Mouse (Mus musculus): ENCODE results near the gene AV320801. TPM values are rescaled to one million over a fixed set of nuclear protein-coding genes. Genes with fewer than 3 reads are reported as not detected.
"Not testable (repeated sequence)": the region's sequence is repeated elsewhere in the genome, so short reads cannot be mapped to it uniquely, and the experiment has no call there.

The AV320801 gene
- polyA plus RNA-seq (2015; fragmentation: Nextera tagmentation; extraction: Ambion mirVana): not detected in 2 replicates

DNA sequence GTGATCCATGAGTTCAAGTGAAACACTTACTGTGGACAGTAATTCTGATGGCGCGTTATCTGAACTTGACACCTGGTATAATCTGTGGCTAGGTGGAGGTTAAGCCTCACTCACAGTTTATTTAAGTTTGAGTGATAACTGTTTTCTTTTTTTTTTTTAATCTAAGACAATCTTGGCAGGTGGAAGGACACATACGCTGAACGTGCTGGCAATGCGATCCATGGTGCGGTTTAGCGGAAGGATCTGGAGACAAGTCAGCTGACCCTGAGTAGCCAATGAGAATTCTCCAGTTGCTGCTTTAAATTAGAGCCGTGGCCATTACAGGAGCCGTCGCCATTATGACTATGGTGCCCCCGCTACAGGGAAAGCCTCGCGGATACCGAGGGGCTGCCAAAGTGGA lies at the start of gene AV320801:
AV320801 (plus strand) TSS at position 301 of the 400 bp plus-strand sequence.
- not testable (repeated sequence) for H3K36me3 ChIP-seq (ENCODE audit: control insufficient read depth, insufficient read depth); H3K9me3 ChIP-seq (ENCODE audit: control insufficient read depth, low read length); H3K4me3 ChIP-seq (replicated peaks; ENCODE audit: low read length); H3K27me3 ChIP-seq (replicated peaks; ENCODE audit: control insufficient read depth, insufficient read depth, low read length); ATAC-seq; H3K9ac ChIP-seq (replicated peaks; ENCODE audit: low read depth, low read length); H3K27ac ChIP-seq (ENCODE audit: low read length); H3K4me2 ChIP-seq (ENCODE audit: low read length); H3K4me1 ChIP-seq (replicated peaks; ENCODE audit: control insufficient read depth, insufficient read depth, low read length)
- 91% methylated on average over 5 of the region's 14 CpGs for WGBS

DNA sequence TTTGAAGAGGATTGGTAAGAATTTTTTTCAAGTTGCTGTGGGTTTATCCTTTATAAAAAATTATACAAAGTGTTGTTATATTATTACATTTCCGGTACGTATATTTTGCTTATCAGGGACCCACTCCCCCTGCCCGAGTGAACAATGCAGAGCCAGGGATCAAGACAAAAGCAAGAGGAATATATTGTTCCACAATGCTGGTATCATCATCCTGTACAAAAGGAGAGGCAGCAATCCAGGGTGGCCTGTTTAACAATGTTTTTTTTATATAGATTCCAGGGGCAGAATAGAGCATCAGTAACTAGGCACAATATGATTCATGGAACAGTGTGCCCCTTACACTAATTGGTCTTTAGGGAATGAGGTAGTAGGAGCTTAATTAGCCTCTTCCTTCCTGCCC lies 30.2 kb upstream of the AV320801 start:
- ATAC-seq; H3K4me2 ChIP-seq (ENCODE audit: low read length); H3K4me1 ChIP-seq (replicated peaks; ENCODE audit: control insufficient read depth, insufficient read depth, low read length); H3K9ac ChIP-seq (replicated peaks; ENCODE audit: low read depth, low read length); H3K4me3 ChIP-seq (replicated peaks; ENCODE audit: low read length); H3K27me3 ChIP-seq (replicated peaks; ENCODE audit: control insufficient read depth, insufficient read depth, low read length); H3K27ac ChIP-seq (ENCODE audit: low read length); H3K36me3 ChIP-seq (ENCODE audit: control insufficient read depth, insufficient read depth); H3K9me3 ChIP-seq (ENCODE audit: control insufficient read depth, low read length): not testable (repeated sequence)
- no CpG with 5 or more reads among the region's 3 CpGs for WGBS

GRCm38 (mm10) chrX:135481902-135482301 lies 12.5 kb upstream of the AV320801 start:
- not testable (repeated sequence) for ATAC-seq; H3K9me3 ChIP-seq (ENCODE audit: control insufficient read depth, low read length); H3K4me3 ChIP-seq (replicated peaks; ENCODE audit: low read length); H3K27ac ChIP-seq (ENCODE audit: low read length); H3K4me1 ChIP-seq (replicated peaks; ENCODE audit: control insufficient read depth, insufficient read depth, low read length); H3K4me2 ChIP-seq (ENCODE audit: low read length); H3K27me3 ChIP-seq (replicated peaks; ENCODE audit: control insufficient read depth, insufficient read depth, low read length); H3K9ac ChIP-seq (replicated peaks; ENCODE audit: low read depth, low read length); H3K36me3 ChIP-seq (ENCODE audit: control insufficient read depth, insufficient read depth)
- WGBS: no CpG with 5 or more reads among the region's 6 CpGs

DNA sequence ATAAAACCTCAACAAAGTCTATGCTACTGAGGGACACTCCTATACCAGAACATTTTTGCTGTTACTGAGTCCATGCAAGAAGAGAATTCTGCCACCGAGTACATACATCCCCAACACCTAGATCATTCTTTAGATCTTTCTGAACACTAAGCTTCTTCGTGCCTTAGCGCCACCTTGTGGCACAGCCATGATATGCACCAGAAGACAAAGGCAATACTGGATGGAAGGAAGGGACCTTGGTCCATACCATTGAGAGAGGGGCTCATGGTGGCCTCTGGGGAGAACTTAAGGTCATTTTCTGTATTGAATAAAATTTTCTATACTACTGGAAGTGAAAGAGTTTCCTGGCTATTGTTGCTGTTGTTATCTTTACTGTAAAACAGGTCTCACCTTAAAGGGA lies 11.2 kb upstream of the AV320801 start:
- H3K4me2 ChIP-seq (ENCODE audit: low read length); H3K4me3 ChIP-seq (replicated peaks; ENCODE audit: low read length); H3K9ac ChIP-seq (replicated peaks; ENCODE audit: low read depth, low read length); H3K9me3 ChIP-seq (ENCODE audit: control insufficient read depth, low read length); H3K27me3 ChIP-seq (replicated peaks; ENCODE audit: control insufficient read depth, insufficient read depth, low read length); H3K27ac ChIP-seq (ENCODE audit: low read length); ATAC-seq; H3K36me3 ChIP-seq (ENCODE audit: control insufficient read depth, insufficient read depth); H3K4me1 ChIP-seq (replicated peaks; ENCODE audit: control insufficient read depth, insufficient read depth, low read length): not testable (repeated sequence)
- WGBS: no CpG with 5 or more reads among the region's 3 CpGs

Other genes starting within 250 kb of the AV320801 start
- gene Pramel3, start 192.3 kb upstream of the AV320801 start, polyA plus RNA-seq (2015; fragmentation: Nextera tagmentation; extraction: Ambion mirVana): not detected in 2 replicates
- not detected in 2 replicates for gene Gm5128, start 121.3 kb upstream of the AV320801 start, polyA plus RNA-seq (2015; fragmentation: Nextera tagmentation; extraction: Ambion mirVana)
- not detected in 2 replicates for gene Gm7903, start 60.8 kb upstream of the AV320801 start, polyA plus RNA-seq (2015; fragmentation: Nextera tagmentation; extraction: Ambion mirVana)
- not detected in 2 replicates for gene Nxf7, start 104.2 kb downstream of the AV320801 start, polyA plus RNA-seq (2015; fragmentation: Nextera tagmentation; extraction: Ambion mirVana)
- not detected in 2 replicates for gene Prame, start 133.1 kb downstream of the AV320801 start, polyA plus RNA-seq (2015; fragmentation: Nextera tagmentation; extraction: Ambion mirVana)
- gene Tcp11x2, start 199.2 kb downstream of the AV320801 start, polyA plus RNA-seq (2015; fragmentation: Nextera tagmentation; extraction: Ambion mirVana): not detected in 2 replicates
- not detected in 2 replicates for gene Tmsb15a, start 230.7 kb downstream of the AV320801 start, polyA plus RNA-seq (2015; fragmentation: Nextera tagmentation; extraction: Ambion mirVana)
- 11.5 and 13.8 TPM in 2 replicates for gene Armcx5, start 248.1 kb downstream of the AV320801 start, polyA plus RNA-seq (2015; fragmentation: Nextera tagmentation; extraction: Ambion mirVana)
- 139 and 173 TPM in 2 replicates for gene Gprasp1, start 248.1 kb downstream of the AV320801 start, polyA plus RNA-seq (2015; fragmentation: Nextera tagmentation; extraction: Ambion mirVana)